Comparison of ENCODE assay signal across 35 mouse cellular contexts in genomic region chr7:110717104-110717503, GRCm38 (mm10).
"Had no signal": no experiment of that assay in that cellular context is flagged by ENCODE, and none has a peak within 500 bp of the region (broad histone marks: within the 10 kb centered on the region; RNA-seq: fewer than 3 reads in every experiment).

No protein-coding gene starts in this region.

- H3K4me3 ChIP-seq: heart, embryonic 10.5 days; heart, embryonic 12.5 days; heart, embryonic 13.5 days; heart, embryonic 15.5 days; hindbrain, embryonic 10.5 days; hindbrain, embryonic 12.5 days; hindbrain, embryonic 13.5 days; hindbrain, embryonic 15.5 days; intestine, embryonic 15.5 days; kidney, embryonic 15.5 days; layer of hippocampus, adult 2 months; left cerebral cortex, adult 2 months had no signal

- H3K27me3 ChIP-seq: heart, embryonic 15.5 days; hindbrain, embryonic 12.5 days; hindbrain, embryonic 13.5 days; hindbrain, embryonic 15.5 days; intestine, embryonic 15.5 days; kidney, embryonic 15.5 days had no signal

- H3K4me1 ChIP-seq: hindbrain, embryonic 10.5 days; hindbrain, embryonic 12.5 days; hindbrain, embryonic 13.5 days; hindbrain, embryonic 15.5 days; intestine, embryonic 15.5 days; kidney, embryonic 15.5 days had no signal

- H3K9ac ChIP-seq: heart, embryonic 12.5 days; heart, embryonic 13.5 days; heart, embryonic 15.5 days; hindbrain, embryonic 12.5 days; hindbrain, embryonic 13.5 days; hindbrain, embryonic 14.5 days; hindbrain, embryonic 15.5 days; intestine, embryonic 15.5 days; kidney, embryonic 15.5 days had no signal

- H3K36me3 ChIP-seq: heart, embryonic 10.5 days; heart, embryonic 12.5 days; heart, embryonic 13.5 days; heart, embryonic 15.5 days; hindbrain, embryonic 10.5 days; hindbrain, embryonic 12.5 days; hindbrain, embryonic 13.5 days; hindbrain, embryonic 15.5 days; intestine, embryonic 15.5 days; kidney, embryonic 15.5 days had no signal

- ATAC-seq: hindbrain, embryonic 16.5 days; inflammation-experienced regulatory T-cells, adult 6 months; intestine, embryonic 15.5 days; intestine, embryonic 16.5 days; intestine, postnatal 0 days had no signal

- H3K4me2 ChIP-seq: heart, embryonic 11.5 days; heart, embryonic 12.5 days; heart, embryonic 13.5 days; heart, embryonic 15.5 days; hindbrain, embryonic 12.5 days; hindbrain, embryonic 13.5 days; hindbrain, embryonic 14.5 days; hindbrain, embryonic 15.5 days; intestine, embryonic 15.5 days; kidney, embryonic 15.5 days had no signal

- DNase-seq: heart, postnatal 10 days; heart, postnatal 14 days; heart, postnatal 36 days; heart, postnatal 4 days; kidney, adult 11 months; kidney, adult 18-20 months; kidney, adult 2 months; kidney, adult 8-10 months; kidney, adult 9 months; kidney, postnatal 10 days; kidney, postnatal 14 days; kidney, postnatal 25 days; kidney, postnatal 36 days; kidney, postnatal 4 days; layer of hippocampus, adult 9-11 months; layer of hippocampus, postnatal 36 days had no signal

- H3K27ac ChIP-seq: heart, embryonic 10.5 days; heart, embryonic 13.5 days; heart, embryonic 15.5 days; hindbrain, embryonic 10.5 days; hindbrain, embryonic 12.5 days; hindbrain, embryonic 13.5 days; hindbrain, embryonic 14.5 days; hindbrain, embryonic 15.5 days; intestine, embryonic 15.5 days; kidney, embryonic 15.5 days; kidney, postnatal 0 days; layer of hippocampus, adult 2 months; left cerebral cortex, adult 2 months had no signal

- H3K9me3 ChIP-seq: heart, embryonic 10.5 days; heart, embryonic 12.5 days; heart, embryonic 13.5 days; heart, embryonic 15.5 days; hindbrain, embryonic 10.5 days; hindbrain, embryonic 12.5 days; hindbrain, embryonic 15.5 days; intestine, embryonic 15.5 days; kidney, embryonic 15.5 days had no signal
